Mouse (Mus musculus) adrenal gland, postnatal 14 days (tissue): Measurements from ENCODE around the gene Pdia6. TPM values are rescaled to one million over a fixed set of nuclear protein-coding genes. Genes with fewer than 3 reads are reported as not detected.

Experiments used
- DNase-seq: peaks from one replicate; pipeline ENCODE4 v3.0.0; 2021; ENCODE audit warnings: mixed read lengths
- long read RNA-seq, 2 experiments: library from polyadenylated mRNA; stranded (forward); transcript quantifications; one replicate each; pipeline ENCODE4 v2.0.0; 2021
- total RNA-seq: library from RNA; stranded (reverse); gene quantifications from 2 replicates; pipeline ENCODE4 v1.2.3, GENCODE M21; 2021

Gene Pdia6
- total RNA-seq: 165 and 173 TPM in 2 replicates
- long read RNA-seq, experiment 1, transcript Pdia6-201 (13 exons, 2,175 nt): major isoform, 415 of 444 reads
- long read RNA-seq, experiment 1, partial matches to known transcripts: 15 of 444 reads
- long read RNA-seq, experiment 1, other reads (novel, unspliced or antisense): 13 of 444 reads
- long read RNA-seq, experiment 2, transcript Pdia6-201 (13 exons, 2,175 nt): major isoform, 308 of 332 reads
- long read RNA-seq, experiment 2, partial matches to known transcripts: 10 of 332 reads
- long read RNA-seq, experiment 2, other reads (novel, unspliced or antisense): 14 of 332 reads

- DNase-seq: peak; percentile 95
Measured at GRCm38 (mm10) chr12:17265971-17266672, at the start of gene Pdia6. TSS of gene Pdia6 (plus strand) at chr12:17266545.

- DNase-seq: no peak
Measured at GRCm38 (mm10) chr12:17218390-17218789, 48.0 kb upstream of the Pdia6 start.

GRCm38 (mm10) chr12:17219107-17219506 lies 47.2 kb upstream of the Pdia6 start:
- no peak for DNase-seq

GRCm38 (mm10) chr12:17220631-17221030 lies 45.7 kb upstream of the Pdia6 start:
- DNase-seq: peak; percentile 72

- peak; percentile 47 for DNase-seq
Measured at GRCm38 (mm10) chr12:17221891-17222428, 44.4 kb upstream of the Pdia6 start.

GRCm38 (mm10) chr12:17223050-17223449 lies 43.3 kb upstream of the Pdia6 start:
- no peak for DNase-seq

- DNase-seq: peak; percentile 57
Measured at GRCm38 (mm10) chr12:17225012-17225411, 41.3 kb upstream of the Pdia6 start.

- no peak for DNase-seq
Measured at GRCm38 (mm10) chr12:17227903-17228302, 38.4 kb upstream of the Pdia6 start.

- DNase-seq: peak; percentile 44
Measured at GRCm38 (mm10) chr12:17230581-17230980, 35.8 kb upstream of the Pdia6 start.

GRCm38 (mm10) chr12:17231513-17231912 lies 34.8 kb upstream of the Pdia6 start:
- DNase-seq: no peak

- DNase-seq: peak; percentile 17
Measured at GRCm38 (mm10) chr12:17235535-17236313, 30.6 kb upstream of the Pdia6 start.

- no peak for DNase-seq
Measured at GRCm38 (mm10) chr12:17238588-17239427, 27.5 kb upstream of the Pdia6 start.

GRCm38 (mm10) chr12:17239428-17239688 lies 27.0 kb upstream of the Pdia6 start:
- no peak for DNase-seq

- no peak for DNase-seq
Measured at GRCm38 (mm10) chr12:17241016-17241415, 25.3 kb upstream of the Pdia6 start.

GRCm38 (mm10) chr12:17241614-17242013 lies 24.7 kb upstream of the Pdia6 start:
- DNase-seq: no peak

GRCm38 (mm10) chr12:17242041-17242440 lies 24.3 kb upstream of the Pdia6 start:
- DNase-seq: peak; percentile 28

- DNase-seq: no peak
Measured at GRCm38 (mm10) chr12:17250962-17251361, 15.4 kb upstream of the Pdia6 start.

- DNase-seq: peak; percentile 79
Measured at GRCm38 (mm10) chr12:17253069-17253468, 13.3 kb upstream of the Pdia6 start.

GRCm38 (mm10) chr12:17255602-17256001 lies 10.7 kb upstream of the Pdia6 start:
- DNase-seq: no peak

GRCm38 (mm10) chr12:17256905-17257304 lies 9.4 kb upstream of the Pdia6 start:
- DNase-seq: peak; percentile 78

GRCm38 (mm10) chr12:17258431-17258830 lies 7.9 kb upstream of the Pdia6 start:
- no peak for DNase-seq

- DNase-seq: no peak
Measured at GRCm38 (mm10) chr12:17261005-17261404, 5.3 kb upstream of the Pdia6 start.
